Mouse (Mus musculus): Measurements from ENCODE around the gene Abcb1b.
"Not testable (repeated sequence)": the region's sequence is repeated elsewhere in the genome, so short reads cannot be mapped to it uniquely, and the experiment has no call there.

The Abcb1b gene

GRCm38 (mm10) chr5:8797987-8798751 lies at the start of gene Abcb1b:
TSS of gene Abcb1b (plus strand) at chr5:8798147.
- peak in 1 of 2 experiments; percentile 49 for DNase-seq (ENCODE audit: low spot score in 2 of 2)

DNA sequence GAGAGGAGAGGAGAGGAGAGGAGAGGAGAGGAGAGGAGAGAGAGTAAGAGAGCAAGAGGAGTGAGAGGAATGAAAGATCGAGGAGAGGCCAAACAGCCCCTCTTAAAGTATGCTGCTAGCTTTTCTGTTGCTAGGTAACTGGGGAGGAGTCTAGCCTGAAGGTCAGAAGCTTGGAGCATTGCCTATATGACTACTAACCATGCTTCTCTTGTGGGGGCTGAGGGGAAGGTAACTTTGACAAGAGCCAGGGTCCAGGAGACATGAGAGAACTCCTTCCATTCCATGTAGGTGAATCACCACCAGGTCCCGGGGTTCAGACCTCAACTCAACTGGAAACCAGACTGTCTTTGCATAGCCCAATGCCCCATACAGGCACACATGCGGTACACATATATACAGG lies 25.1 kb upstream of the Abcb1b start:
- DNase-seq (ENCODE audit: low spot score in 2 of 2), result no peak

DNA sequence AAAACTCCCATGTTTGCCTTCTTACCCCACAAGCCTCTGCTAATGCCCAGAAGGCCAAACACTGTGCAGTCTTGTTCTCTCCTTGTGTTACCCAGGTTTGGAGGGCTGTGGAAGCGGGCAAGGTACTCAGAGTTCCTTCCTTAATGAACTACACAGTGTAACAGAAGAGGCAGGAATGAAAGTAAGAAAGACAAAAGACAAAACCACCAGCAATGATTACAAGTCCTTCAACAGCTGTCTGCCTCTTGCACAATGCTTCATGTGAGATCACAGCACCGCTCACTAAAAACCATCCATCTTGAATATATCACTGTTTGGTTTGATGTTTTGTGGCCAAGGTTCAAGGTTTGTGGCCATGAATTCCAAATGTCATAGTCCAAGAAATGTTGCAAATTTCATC lies 19.6 kb upstream of the Abcb1b start:
- DNase-seq (ENCODE audit: low spot score in 2 of 2), result no peak

- no peak for DNase-seq (ENCODE audit: low spot score in 2 of 2)
These were observed 19.2 kb upstream of the Abcb1b start for GRCm38 (mm10) chr5:8778751-8779150.

DNA sequence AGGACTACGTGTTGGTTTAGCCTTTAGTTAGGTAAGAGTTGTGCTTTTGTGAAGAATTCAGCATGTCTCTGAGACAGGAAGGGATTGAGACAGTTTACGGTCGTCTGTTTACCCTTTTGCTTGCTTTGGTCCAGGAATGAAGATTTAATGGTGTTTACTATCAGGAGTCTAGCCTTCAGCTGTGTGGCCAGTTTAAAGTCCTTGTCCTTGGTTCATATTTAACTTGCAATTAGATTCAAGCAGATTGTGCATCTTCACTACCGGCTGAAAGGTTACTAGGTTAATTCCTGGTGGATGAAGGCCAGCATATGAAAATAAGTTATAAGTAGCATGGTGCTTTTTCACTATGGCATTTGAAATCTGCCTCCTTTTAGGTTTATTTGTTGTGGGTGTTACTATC lies 5.7 kb upstream of the Abcb1b start:
- no peak for DNase-seq (ENCODE audit: low spot score in 2 of 2)

DNA sequence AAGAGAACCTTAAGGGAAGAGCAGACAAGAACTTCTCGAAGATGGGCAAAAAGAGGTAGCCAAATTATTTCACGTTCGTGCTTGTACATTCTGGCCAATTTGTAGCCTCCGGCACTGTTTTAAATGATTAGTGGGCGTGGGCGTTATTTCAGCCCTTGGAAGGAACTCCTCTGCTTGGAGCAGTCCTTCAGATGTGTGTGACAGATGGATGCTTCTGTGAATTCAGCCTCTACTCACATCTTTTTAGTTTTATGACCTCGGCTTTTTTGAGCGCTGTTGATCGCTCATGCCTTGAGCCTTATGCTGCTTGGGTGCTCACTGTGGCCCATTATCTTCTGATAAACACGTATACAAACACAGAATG lies 787 bp downstream of the Abcb1b start:
- DNase-seq (ENCODE audit: low spot score in 2 of 2), result no peak

- no peak for DNase-seq (ENCODE audit: low spot score in 2 of 2)
These were observed 7.8 kb downstream of the Abcb1b start for GRCm38 (mm10) chr5:8805742-8806141.

GRCm38 (mm10) chr5:8807137-8808004 lies 9.4 kb downstream of the Abcb1b start:
- no peak for DNase-seq (ENCODE audit: low spot score in 2 of 2)

DNA sequence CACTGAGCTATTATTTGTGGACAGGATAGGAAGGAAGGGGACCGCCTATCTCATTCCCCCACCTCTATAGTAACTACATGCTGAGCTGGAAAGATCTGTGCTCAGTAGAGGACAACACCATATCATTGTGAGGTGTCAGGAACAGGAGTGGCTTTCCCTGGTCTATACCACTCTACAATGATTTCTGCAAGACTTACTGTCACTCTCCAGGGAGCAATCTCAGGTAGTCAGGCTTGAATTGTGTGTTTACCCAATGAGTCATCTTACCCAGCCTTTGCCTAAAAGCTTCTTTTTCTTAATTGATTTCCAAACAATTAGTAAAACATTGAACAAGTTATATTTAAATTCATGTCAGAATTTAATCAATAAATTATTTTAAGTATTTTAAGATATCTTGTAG lies 15.9 kb downstream of the Abcb1b start:
- no peak for DNase-seq (ENCODE audit: low spot score in 2 of 2)

GRCm38 (mm10) chr5:8819635-8820591 lies 22.0 kb downstream of the Abcb1b start:
- DNase-seq (ENCODE audit: low spot score in 2 of 2), result no peak

GRCm38 (mm10) chr5:8820592-8821104 lies 22.7 kb downstream of the Abcb1b start:
- not testable (repeated sequence) for DNase-seq (ENCODE audit: low spot score in 2 of 2)

DNA sequence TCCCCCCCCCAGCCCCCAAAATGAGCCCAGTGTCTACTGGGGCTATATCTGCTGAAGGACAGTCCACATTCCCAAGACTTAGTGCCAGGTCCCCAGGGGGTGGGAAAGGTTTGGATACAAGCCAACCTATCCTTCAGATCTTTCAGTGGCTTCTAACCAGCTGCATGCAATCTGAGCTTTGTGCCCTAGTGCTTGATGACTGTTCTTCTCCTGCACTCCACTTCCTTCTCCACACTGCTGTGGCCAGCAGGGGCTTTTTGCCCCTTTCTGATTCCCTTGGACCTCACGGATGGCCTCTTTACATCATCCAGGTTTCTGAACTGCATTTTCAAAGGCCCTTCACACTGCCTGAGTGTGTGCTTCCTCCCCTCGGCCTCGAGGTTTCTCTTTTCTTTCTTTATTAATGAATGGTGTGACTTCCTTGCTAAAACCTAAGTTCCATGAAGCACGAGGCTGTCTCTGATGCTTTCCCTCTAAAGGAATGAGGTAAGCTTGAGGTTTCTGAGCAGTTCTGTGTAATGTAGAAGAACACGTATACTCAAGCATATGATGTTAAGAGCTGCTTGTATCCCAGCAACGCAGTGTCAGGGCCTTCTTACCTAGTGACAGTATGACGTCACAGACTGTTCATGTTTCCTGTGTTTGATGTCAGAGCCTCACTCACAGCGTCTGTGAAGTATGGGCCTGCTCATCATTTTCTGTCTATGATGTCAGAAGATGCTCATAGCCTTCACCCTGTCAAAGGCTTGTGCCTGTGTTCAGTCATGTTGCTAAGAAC lies 40.9 kb downstream of the Abcb1b start:
- peak in 1 of 2 experiments; percentile 5 for DNase-seq (ENCODE audit: low spot score in 2 of 2)

DNA sequence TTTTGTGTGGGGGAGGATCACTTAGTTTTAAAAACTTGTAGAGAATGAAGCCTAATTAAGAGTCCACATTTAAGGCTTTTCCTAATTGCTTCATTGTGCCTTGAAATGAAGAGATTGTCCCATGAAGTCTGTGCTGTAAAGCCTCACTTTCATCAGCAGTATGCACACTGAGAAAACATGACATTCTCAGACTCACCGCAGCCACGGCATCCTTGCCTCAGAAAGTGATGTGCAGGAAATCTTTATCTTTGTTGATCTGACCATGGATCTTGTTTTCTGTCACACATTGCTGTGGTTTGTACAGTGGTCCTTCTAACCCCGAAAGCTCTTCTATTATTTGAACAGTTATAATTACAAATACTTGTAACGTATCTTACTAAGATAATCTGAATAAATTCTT lies 41.7 kb downstream of the Abcb1b start:
- no peak for DNase-seq (ENCODE audit: low spot score in 2 of 2)

GRCm38 (mm10) chr5:8840887-8841286 lies 42.9 kb downstream of the Abcb1b start:
- peak; percentile 61 to 72 for DNase-seq (ENCODE audit: low spot score in 2 of 2)

- DNase-seq (ENCODE audit: low spot score in 2 of 2), result no peak
These were observed 44.9 kb downstream of the Abcb1b start for GRCm38 (mm10) chr5:8842815-8843214.

GRCm38 (mm10) chr5:8848607-8849575 lies 50.9 kb downstream of the Abcb1b start:
- not testable (repeated sequence) for DNase-seq (ENCODE audit: low spot score in 2 of 2)

- DNase-seq (ENCODE audit: low spot score in 2 of 2), result no peak
These were observed 52.9 kb downstream of the Abcb1b start for GRCm38 (mm10) chr5:8850851-8851250.

GRCm38 (mm10) chr5:8857201-8857600 lies 59.3 kb downstream of the Abcb1b start:
- no peak for DNase-seq (ENCODE audit: low spot score in 2 of 2)

DNA sequence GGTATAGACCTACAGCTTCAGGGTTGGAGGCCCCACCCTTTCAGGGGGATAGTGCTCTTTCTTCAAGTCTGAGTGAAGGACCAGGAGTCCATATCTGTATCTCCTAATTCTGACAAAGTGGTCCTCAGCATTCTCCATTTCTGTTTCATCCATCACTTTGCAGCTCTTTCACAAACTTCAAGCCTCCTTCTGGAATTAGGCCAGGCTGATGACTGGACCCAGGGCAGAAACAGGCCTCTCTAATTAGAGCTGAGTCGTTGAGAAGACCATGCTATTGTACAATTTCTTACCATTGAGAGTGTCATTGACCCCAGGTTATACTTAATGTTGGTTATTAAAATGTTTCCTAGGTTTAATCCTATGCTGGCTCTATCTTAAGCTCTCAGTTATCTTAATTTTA lies 63.9 kb downstream of the Abcb1b start:
- no peak for DNase-seq (ENCODE audit: low spot score in 2 of 2)

All from cerebellum, postnatal 4 days (tissue).